Mouse (Mus musculus) embryonic stem cell, embryonic (primary cell): Measurements from ENCODE around the gene Pcif1.

ENCODE experiments used
- CTCF ChIA-PET, 4 experiments: fragments of 300-600 bp in 2 of 4; fragments of 350-600 bp in 2 of 4; sonication (Branson Sonifier 250); formaldehyde crosslinking; loops; one replicate each; lab custom pipeline; 2022; ENCODE audit warnings: inconsistent platforms in 2 of 4; lab: Charles Lee
- POLR2A ChIA-PET, 4 experiments: fragments of 300-600 bp in 2 of 4; fragments of 350-600 bp in 2 of 4; sonication (Branson Sonifier 250); formaldehyde crosslinking; loops; one replicate each; lab custom pipeline; 2022; ENCODE audit warnings: antibody characterized with exemption in 4 of 4, inconsistent platforms in 1 of 4; lab: Charles Lee

The Pcif1 gene

GRCm38 (mm10) chr2:164879228-164879567 lies at the start of gene Pcif1:
Pcif1 (plus strand) TSS chr2:164879304.
- ChIA-PET CTCF (interaction anchor here in 3 of 4 experiments (0.5 to 5.2 kb wide), 9 partner anchors 12 to 529 kb away, joined by 3 to 48 read pairs (median 4); no protein-coding TSS in a partner anchor), POLR2A (interaction anchor here (0.6 to 17.8 kb wide), 45 partner anchors 8 to 159 kb away, joined by 3 to 347 read pairs (median 8); partner anchors contain the start of genes Acot8 (in 3 of the 4), Pltp (in 3 of the 4), Zfp335 (in 3 of the 4) and Zswim1 (in 3 of the 4))

- POLR2A ChIA-PET: interaction anchor here in 3 of 4 experiments (0.5 to 19.6 kb wide), 19 partner anchors 7 to 1768 kb away, joined by 3 to 527 read pairs (median 6); partner anchors contain the start of genes Acot8 (in 3 of the 3), Zswim1 (in 3 of the 3), Zswim3 (in 3 of the 3) and Spata25 (in 2 of the 3)
- CTCF ChIA-PET: interaction anchor here in 1 of 4 experiments (1.1 kb wide), 1 partner anchor 15 kb away, joined by 3 read pairs; no protein-coding TSS in a partner anchor
Observed at GRCm38 (mm10) chr2:164831029-164831428, 48.1 kb upstream of the Pcif1 start.

GRCm38 (mm10) chr2:164832032-164832747 lies 46.9 kb upstream of the Pcif1 start:
- POLR2A ChIA-PET: interaction anchor here (0.6 to 19.6 kb wide), 55 partner anchors 9 to 116 kb away, joined by 3 to 527 read pairs (median 6); partner anchors contain the start of genes Acot8 (in 3 of the 4), Zswim1 (in 3 of the 4), Zswim3 (in 3 of the 4) and Pcif1 (in 2 of the 4)
- CTCF ChIA-PET: interaction anchor here in 3 of 4 experiments (0.5 to 2.8 kb wide), 21 partner anchors 9 to 251 kb away, joined by 3 to 24 read pairs (median 4); partner anchors contain the start of genes Zswim1 (in 2 of the 3), Pltp (in 1 of the 3) and Snx21 (in 1 of the 3)

- ChIA-PET CTCF (interaction anchor here (0.5 to 2.8 kb wide), 23 partner anchors 10 to 754 kb away, joined by 3 to 24 read pairs (median 4); partner anchors contain the start of genes Zswim1 (in 2 of the 4), Pltp (in 1 of the 4) and Snx21 (in 1 of the 4)), POLR2A (interaction anchor here (0.6 to 19.6 kb wide), 62 partner anchors 8 to 565 kb away, joined by 3 to 527 read pairs (median 5); partner anchors contain the start of genes Acot8 (in 3 of the 4), Zswim1 (in 3 of the 4), Zswim3 (in 3 of the 4) and Pcif1 (in 2 of the 4))
Observed at GRCm38 (mm10) chr2:164832748-164833301, 46.3 kb upstream of the Pcif1 start, which contains the start of gene Ctsa. Ctsa (plus strand) TSS chr2:164832873.

- ChIA-PET POLR2A (interaction anchor here in 3 of 4 experiments (0.6 to 19.6 kb wide), 59 partner anchors 7 to 565 kb away, joined by 3 to 527 read pairs (median 6); partner anchors contain the start of genes Acot8 (in 3 of the 3), Zswim1 (in 3 of the 3), Zswim3 (in 3 of the 3) and Pcif1 (in 2 of the 3)), CTCF (interaction anchor here (0.5 to 2.8 kb wide), 19 partner anchors 10 to 754 kb away, joined by 3 to 24 read pairs (median 4); partner anchors contain the start of genes Zswim1 (in 2 of the 4), Pltp (in 1 of the 4), Slc12a5 (in 1 of the 4) and Snx21 (in 1 of the 4))
Observed at GRCm38 (mm10) chr2:164833314-164833959, 45.7 kb upstream of the Pcif1 start, which contains the start of gene Neurl2. Neurl2 (minus strand) TSS chr2:164833456.

- ChIA-PET CTCF (interaction anchor here in 3 of 4 experiments (0.8 to 2.8 kb wide), 6 partner anchors 11 to 41 kb away, joined by 3 to 24 read pairs (median 4); no protein-coding TSS in a partner anchor), POLR2A (interaction anchor here in 3 of 4 experiments (0.6 to 19.6 kb wide), 44 partner anchors 10 to 1068 kb away, joined by 3 to 527 read pairs (median 6); partner anchors contain the start of genes Acot8 (in 3 of the 3), Zswim1 (in 3 of the 3), Zswim3 (in 3 of the 3) and Pcif1 (in 2 of the 3))
Observed at GRCm38 (mm10) chr2:164834531-164834930, 44.6 kb upstream of the Pcif1 start.

- POLR2A ChIA-PET: interaction anchor here in 3 of 4 experiments (0.8 to 19.6 kb wide), 36 partner anchors 10 to 392 kb away, joined by 3 to 527 read pairs (median 6); partner anchors contain the start of genes Acot8 (in 3 of the 3), Zswim1 (in 3 of the 3), Zswim3 (in 3 of the 3) and Pltp (in 2 of the 3)
- CTCF ChIA-PET: interaction anchor here in 3 of 4 experiments (0.9 to 2.8 kb wide), 5 partner anchors 11 to 51 kb away, joined by 3 to 24 read pairs (median 3); no protein-coding TSS in a partner anchor
Observed at GRCm38 (mm10) chr2:164835164-164835563, 43.9 kb upstream of the Pcif1 start.

- ChIA-PET POLR2A (interaction anchor here (0.6 to 24.3 kb wide), 28 partner anchors 6 to 88 kb away, joined by 3 to 527 read pairs (median 7); partner anchors contain the start of genes Ctsa (in 3 of the 4), Zswim1 (in 3 of the 4), Acot8 (in 2 of the 4) and Neurl2 (in 2 of the 4)), CTCF (interaction anchor here (0.5 to 2.8 kb wide), 44 partner anchors 8 to 351 kb away, joined by 3 to 24 read pairs (median 4); partner anchors contain the start of genes Ctsa (in 3 of the 4), Acot8 (in 2 of the 4), Zswim3 (in 2 of the 4) and Neurl2 (in 1 of the 4))
Observed at GRCm38 (mm10) chr2:164845782-164846181, 33.3 kb upstream of the Pcif1 start.

GRCm38 (mm10) chr2:164850061-164850460 lies 29.0 kb upstream of the Pcif1 start:
- ChIA-PET CTCF (interaction anchor here in 3 of 4 experiments (1.1 to 2.9 kb wide), 3 partner anchors 17 to 18 kb away, joined by 3 to 16 read pairs (median 10); no protein-coding TSS in a partner anchor), POLR2A (interaction anchor here in 3 of 4 experiments (0.6 to 24.3 kb wide), 12 partner anchors 9 to 761 kb away, joined by 3 to 527 read pairs (median 4); partner anchors contain the start of genes Ctsa (in 2 of the 3), Neurl2 (in 1 of the 3), Spata25 (in 1 of the 3) and Zswim1 (in 1 of the 3))

GRCm38 (mm10) chr2:164855572-164855971 lies 23.5 kb upstream of the Pcif1 start:
- CTCF ChIA-PET: interaction anchor here (0.7 to 6.2 kb wide), 18 partner anchors 9 to 462 kb away, joined by 3 to 88 read pairs (median 4); partner anchors contain the start of genes Ctsa (in 1 of the 4) and Neurl2 (in 1 of the 4)

GRCm38 (mm10) chr2:164856309-164857100 lies 22.6 kb upstream of the Pcif1 start:
- CTCF ChIA-PET: interaction anchor here (0.6 to 6.2 kb wide), 34 partner anchors 8 to 461 kb away, joined by 3 to 88 read pairs (median 4); partner anchors contain the start of genes Acot8 (in 2 of the 4), Zswim3 (in 2 of the 4), Ctsa (in 1 of the 4) and Neurl2 (in 1 of the 4)

More at GRCm38 (mm10) chr2:164855572-164855971, 23.5 kb upstream of the Pcif1 start:
- POLR2A ChIA-PET: interaction anchor here (0.7 to 24.3 kb wide), 54 partner anchors 9 to 435 kb away, joined by 3 to 527 read pairs (median 7); partner anchors contain the start of genes Ctsa (in 3 of the 4), Pcif1 (in 3 of the 4), Acot8 (in 2 of the 4) and Neurl2 (in 2 of the 4)

GRCm38 (mm10) chr2:164857101-164857821 lies 21.8 kb upstream of the Pcif1 start, which contains the start of gene Pltp:
Pltp (minus strand) TSS chr2:164857711.
- ChIA-PET POLR2A (interaction anchor here (0.5 to 24.3 kb wide), 62 partner anchors 9 to 1135 kb away, joined by 3 to 527 read pairs (median 7); partner anchors contain the start of genes Pcif1 (in 3 of the 4), Zswim1 (in 3 of the 4), Acot8 (in 2 of the 4) and Ctsa (in 2 of the 4)), CTCF (interaction anchor here (0.6 to 6.2 kb wide), 23 partner anchors 9 to 929 kb away, joined by 3 to 88 read pairs (median 5); partner anchors contain the start of genes Acot8 (in 1 of the 4), Ctsa (in 1 of the 4), Neurl2 (in 1 of the 4) and Snx21 (in 1 of the 4))

More at GRCm38 (mm10) chr2:164856309-164857100, 22.6 kb upstream of the Pcif1 start:
- POLR2A ChIA-PET: interaction anchor here (0.8 to 24.3 kb wide), 79 partner anchors 8 to 1136 kb away, joined by 3 to 527 read pairs (median 6); partner anchors contain the start of genes Ctsa (in 3 of the 4), Pcif1 (in 3 of the 4), Zswim1 (in 3 of the 4) and Acot8 (in 2 of the 4)

GRCm38 (mm10) chr2:164857842-164858553 lies 21.1 kb upstream of the Pcif1 start:
- POLR2A ChIA-PET: interaction anchor here (0.5 to 24.3 kb wide), 48 partner anchors 9 to 1134 kb away, joined by 3 to 527 read pairs (median 8); partner anchors contain the start of genes Pcif1 (in 3 of the 4), Acot8 (in 2 of the 4), Ctsa (in 2 of the 4) and Neurl2 (in 2 of the 4)
- CTCF ChIA-PET: interaction anchor here in 2 of 4 experiments (0.6 to 6.2 kb wide), 8 partner anchors 11 to 928 kb away, joined by 3 to 88 read pairs (median 6); partner anchors contain the start of genes Ctsa (in 1 of the 2), Neurl2 (in 1 of the 2) and Zswim1 (in 1 of the 2)
